Mouse (Mus musculus) kidney, embryonic 15.5 days (tissue): ENCODE measurements around the gene St6gal1. TPM values are rescaled to one million over a fixed set of nuclear protein-coding genes. Genes with fewer than 3 reads are reported as not detected.
A peak's percentile ranks its signal among the peaks of the same experiment; 100 is the strongest.

Experiments used
- ATAC-seq: fragments of 200-750 bp; cut with Nextera tagmentation; replicated peaks from 2 replicates; pipeline ENCODE4 v1.8.0; 2017; ENCODE audit warnings: moderate TSS enrichment; ENCODE audit not compliant: low FRiP score
- H3K27ac ChIP-seq: fragments of 300-500 bp; sonication (generic); 2 replicates; pipeline ENCODE4 v1.5.1; 2015; ENCODE audit warnings: mild to moderate bottlenecking, inconsistent platforms
- H3K27me3 ChIP-seq: fragments of 300-500 bp; sonication (generic); 2 replicates; pipeline ENCODE4 v1.6.1; 2015; ENCODE audit warnings: inconsistent platforms
- H3K36me3 ChIP-seq: fragments of 300-500 bp; sonication (generic); 2 replicates; pipeline ENCODE4 v1.6.1; 2015; ENCODE audit warnings: inconsistent platforms
- H3K4me1 ChIP-seq: fragments of 300-500 bp; sonication (generic); 2 replicates; pipeline ENCODE4 v1.6.1; 2015; ENCODE audit warnings: inconsistent platforms
- H3K4me2 ChIP-seq: fragments of 300-500 bp; sonication (generic); 2 replicates; pipeline ENCODE4 v1.6.1; 2015; ENCODE audit warnings: moderate library complexity, mild to moderate bottlenecking, inconsistent platforms
- H3K4me3 ChIP-seq: fragments of 300-500 bp; sonication (generic); replicated peaks from 2 replicates; pipeline ENCODE4 v1.5.1; 2015; ENCODE audit warnings: mild to moderate bottlenecking, inconsistent platforms
- H3K9ac ChIP-seq: fragments of 300-500 bp; sonication (generic); 2 replicates; pipeline ENCODE4 v1.6.1; 2015; ENCODE audit warnings: mild to moderate bottlenecking, inconsistent platforms
- H3K9me3 ChIP-seq: fragments of 300-500 bp; sonication (generic); replicated peaks from 2 replicates; pipeline ENCODE4 v1.6.1; 2016; ENCODE audit warnings: inconsistent platforms
- WGBS: fragments of 180-500 bp; shearing (Covaris S2); methylation state at CpG from one replicate; pipeline ENCODE4 v1.1.7; 2015; ENCODE audit warnings: mixed read lengths; 5-methylcytosine and 5-hydroxymethylcytosine counted together
- polyA plus RNA-seq: library from polyadenylated mRNA; unstranded; fragments of >200 nt; fragmentation: Nextera tagmentation; extraction: Ambion mirVana; gene quantifications from 2 replicates; pipeline ENCODE4 v1.2.1, GENCODE M21; 2015

St6gal1 gene
- polyA plus RNA-seq, 1 experiment from 2014 or later, result 22.6 TPM

DNA sequence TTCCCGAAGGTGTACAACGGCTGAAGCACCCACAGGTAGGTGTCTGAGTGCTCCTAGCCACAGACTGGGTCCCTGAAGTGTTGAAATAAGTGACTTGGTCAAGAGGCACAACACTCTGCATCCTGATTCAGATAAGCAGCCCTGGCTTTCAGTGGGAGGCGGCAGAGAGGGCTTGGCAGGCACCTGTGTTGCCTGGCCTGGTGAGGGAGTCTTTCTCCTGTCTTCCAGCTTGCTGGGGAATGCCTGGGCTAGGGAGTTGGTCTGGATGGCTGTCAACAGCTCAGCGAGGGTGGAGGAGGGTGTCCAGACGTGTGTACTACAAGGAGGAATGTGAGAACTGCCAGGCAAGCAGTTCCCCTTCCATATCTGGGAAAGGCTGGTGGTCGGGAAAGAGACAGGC is 15.0 kb downstream of the St6gal1 start:
- Histone ChIP-seq H3K9me3 (no peaks in the 10 kb centered on the region), H3K4me3 (no peak overlapping the region), H3K36me3 (no peaks in the 10 kb centered on the region), H3K27ac (peak overlapping the region; percentile 82; the same call in 1 of the 2 replicates), H3K9ac (no peak overlapping the region), H3K27me3 (no peaks in the 10 kb centered on the region), H3K4me1 (peaks cover 48% of the 10 kb centered on the region), H3K4me2 (no peak overlapping the region)
- WGBS, result 61% methylated on average over 6 of the region's 6 CpGs
- no peak; the same call in 1 of the 2 replicates for ATAC-seq

DNA sequence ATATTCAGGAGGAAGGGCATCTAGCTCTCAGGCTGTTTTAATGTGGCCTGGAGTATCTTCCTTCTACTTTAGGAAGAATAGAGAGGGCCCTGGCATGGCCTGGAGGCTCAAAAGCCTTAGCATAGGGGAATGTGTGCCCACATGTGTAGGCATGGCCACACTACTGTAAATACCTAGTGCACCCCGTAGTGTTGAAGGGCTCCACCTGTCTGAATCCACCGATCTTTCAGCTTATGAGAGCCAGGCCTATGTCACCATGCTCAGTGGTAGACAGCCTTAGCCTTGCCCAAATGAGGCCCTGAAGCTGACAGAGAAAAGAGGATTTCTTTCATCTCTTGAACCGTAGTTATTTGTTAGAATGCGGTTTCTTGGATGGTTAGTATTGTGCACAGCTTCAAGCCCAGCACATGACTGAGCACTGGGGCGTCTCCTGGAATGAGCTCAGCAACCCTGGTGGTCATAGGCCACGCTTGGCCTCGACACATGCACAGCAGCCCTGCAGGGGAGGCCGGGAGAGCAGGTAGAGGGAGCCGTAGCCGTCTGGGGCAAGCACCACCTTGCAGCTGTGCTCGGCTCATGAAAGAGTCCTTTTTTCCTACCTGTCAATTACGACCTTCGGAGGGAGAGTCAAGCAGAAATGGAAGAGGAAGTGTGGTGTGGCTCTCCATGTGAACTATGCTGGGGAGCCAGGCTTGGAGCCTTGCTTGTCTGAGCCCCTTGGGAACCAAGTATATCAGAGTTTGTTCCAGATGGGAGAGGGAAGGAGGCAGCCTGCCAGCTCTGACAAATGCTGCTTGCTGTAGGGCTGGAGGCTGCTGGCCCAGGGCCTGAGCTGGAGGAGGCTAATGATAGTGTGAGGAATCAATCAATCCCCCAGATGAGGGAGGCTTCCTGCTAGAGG is 15.8 kb downstream of the St6gal1 start:
- ATAC-seq, result peak; percentile 81
- Histone ChIP-seq H3K9ac (no peak overlapping the region), H3K4me1 (peaks cover 48% of the 10 kb centered on the region), H3K4me2 (peak overlapping the region; percentile 26), H3K9me3 (no peaks in the 10 kb centered on the region), H3K36me3 (no peaks in the 10 kb centered on the region), H3K27ac (peak overlapping the region; percentile 82), H3K27me3 (no peaks in the 10 kb centered on the region), H3K4me3 (no peak overlapping the region)
- 36% methylated on average over 13 of the region's 13 CpGs for WGBS

DNA sequence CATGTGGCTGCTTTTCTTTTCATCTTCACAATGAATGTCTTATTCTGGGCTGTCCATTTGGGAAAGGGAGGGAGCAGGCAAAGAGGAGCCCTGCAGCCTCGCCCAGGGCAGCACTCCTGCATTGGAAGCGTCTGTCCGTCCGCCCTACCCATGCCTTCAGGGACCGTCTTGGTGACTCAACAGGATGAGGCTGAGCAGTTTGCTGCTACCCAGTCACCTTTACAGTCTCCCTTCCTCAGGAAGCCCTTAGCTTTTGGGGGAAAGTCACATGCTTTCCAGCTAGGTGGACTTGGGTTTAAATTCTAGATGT is 16.4 kb downstream of the St6gal1 start:
- WGBS, result 35% methylated on average over 5 of the region's 5 CpGs

DNA sequence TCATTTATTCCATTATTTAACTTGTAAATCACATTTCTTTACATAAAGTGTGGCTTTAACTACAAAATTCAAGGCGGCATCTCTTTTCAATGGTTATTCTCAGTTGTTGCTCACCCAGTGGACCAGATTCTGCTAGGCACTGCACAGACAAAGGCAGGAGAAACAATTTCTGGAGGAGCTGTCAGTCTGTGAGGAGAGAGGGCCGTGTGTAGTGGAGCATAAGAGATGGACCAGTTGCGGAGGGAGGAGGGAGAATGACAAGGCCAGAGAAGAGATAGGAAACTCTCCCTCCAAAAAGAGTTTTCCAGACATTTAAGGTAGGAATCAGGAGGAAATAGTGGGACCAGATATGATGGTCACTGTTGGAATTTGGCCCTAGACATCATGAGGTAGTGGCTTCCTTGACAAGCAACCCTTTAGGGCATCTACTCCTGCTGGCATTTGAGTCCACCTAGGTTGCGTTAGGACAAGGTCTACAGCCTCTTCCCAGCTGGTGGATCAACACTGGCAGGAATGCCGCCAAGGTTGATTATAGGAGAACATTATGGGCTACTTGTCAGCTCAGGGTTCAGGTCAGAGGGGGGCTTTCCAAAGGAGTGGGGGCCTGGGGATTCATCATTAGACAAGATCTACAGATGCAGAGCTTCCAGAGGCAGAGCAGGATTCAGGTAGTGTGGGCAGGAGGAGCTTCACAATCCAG is 19.3 kb downstream of the St6gal1 start:
- no peak overlapping the region for H3K4me2 ChIP-seq
- H3K27ac ChIP-seq, result no peak overlapping the region
- H3K4me3 ChIP-seq, result no peak overlapping the region
- H3K9me3 ChIP-seq, result no peaks in the 10 kb centered on the region
- no peak for ATAC-seq
- no peak overlapping the region for H3K9ac ChIP-seq
- 64% methylated on average over 5 of the region's 5 CpGs for whole genome bisulfite sequencing
- H3K27me3 ChIP-seq, result no peaks in the 10 kb centered on the region
- H3K36me3 ChIP-seq, result 0 out of 2 replicates have a peak, but pooled peaks cover 5% of the 10 kb centered on the region
- peaks cover 31% of the 10 kb centered on the region for H3K4me1 ChIP-seq

More for the DNA sequence above, 16.4 kb downstream of the St6gal1 start:
- H3K4me2 ChIP-seq, result peak overlapping the region; percentile 4; the same call in 1 of the 2 replicates
- H3K9ac ChIP-seq, result no peak overlapping the region
- no peaks in the 10 kb centered on the region for H3K9me3 ChIP-seq
- H3K4me1 ChIP-seq, result peaks cover 48% of the 10 kb centered on the region
- peak overlapping the region; percentile 82 for H3K27ac ChIP-seq
- no peak for ATAC-seq
- no peaks in the 10 kb centered on the region for H3K27me3 ChIP-seq
- no peak overlapping the region for H3K4me3 ChIP-seq
- H3K36me3 ChIP-seq, result no peaks in the 10 kb centered on the region

DNA sequence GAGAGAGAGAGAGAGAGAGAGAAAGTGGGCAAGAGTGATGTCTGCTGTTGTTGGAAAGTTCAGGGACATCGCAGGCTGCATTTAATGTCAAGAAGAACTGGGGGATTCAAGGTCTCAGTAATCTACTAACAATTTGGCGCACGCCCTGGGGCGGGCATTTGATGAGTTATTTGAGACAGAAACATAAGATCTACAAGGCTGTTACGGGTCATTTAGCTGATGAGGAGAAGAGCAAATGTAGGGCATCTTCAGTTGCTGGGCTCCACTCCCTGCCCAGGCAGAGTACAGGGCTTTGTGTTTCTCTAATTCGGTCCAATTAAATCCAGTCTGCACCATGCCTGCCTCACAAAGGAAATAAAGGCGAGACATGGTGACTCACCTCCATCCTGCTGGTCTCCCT is 19.9 kb downstream of the St6gal1 start:
- H3K27me3 ChIP-seq, result no peaks in the 10 kb centered on the region
- ATAC-seq, result no peak
- H3K4me2 ChIP-seq, result no peak overlapping the region
- no peak overlapping the region for H3K9ac ChIP-seq
- H3K36me3 ChIP-seq, result 0 out of 2 replicates have a peak, but pooled peaks cover 5% of the 10 kb centered on the region
- WGBS, result 63% methylated on average over 7 of the region's 7 CpGs
- H3K4me3 ChIP-seq, result no peak overlapping the region
- H3K27ac ChIP-seq, result no peak overlapping the region
- no peaks in the 10 kb centered on the region for H3K9me3 ChIP-seq
- peaks cover 30% of the 10 kb centered on the region for H3K4me1 ChIP-seq

DNA sequence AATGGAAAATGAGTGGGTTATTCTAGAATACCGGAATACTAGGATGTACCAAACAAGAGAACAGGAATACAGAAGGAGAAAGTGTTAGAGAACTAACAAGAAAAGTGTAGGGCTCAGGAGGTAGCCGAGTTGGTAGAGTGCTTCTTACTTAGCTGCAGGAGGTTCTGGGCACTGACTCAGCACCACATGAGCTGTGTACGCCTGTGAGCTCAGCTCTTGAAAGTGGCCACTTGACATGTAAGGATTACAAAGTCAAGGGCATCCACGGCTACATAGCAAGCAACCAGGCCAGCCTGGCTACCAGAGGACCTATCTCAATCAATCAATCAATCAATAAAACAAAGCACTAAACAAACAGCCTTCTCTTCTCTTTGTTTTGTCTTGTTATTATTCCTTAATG is 24.7 kb downstream of the St6gal1 start:
- no peak for ATAC-seq
- Histone ChIP-seq H3K4me2 (no peak overlapping the region), H3K27ac (no peak overlapping the region), H3K9me3 (no peaks in the 10 kb centered on the region), H3K27me3 (no peaks in the 10 kb centered on the region), H3K4me1 (peaks cover 36% of the 10 kb centered on the region), H3K36me3 (0 out of 2 replicates have a peak, but pooled peaks cover 5% of the 10 kb centered on the region), H3K9ac (no peak overlapping the region), H3K4me3 (no peak overlapping the region)
- 80% methylated on average over 4 of the region's 4 CpGs for WGBS

DNA sequence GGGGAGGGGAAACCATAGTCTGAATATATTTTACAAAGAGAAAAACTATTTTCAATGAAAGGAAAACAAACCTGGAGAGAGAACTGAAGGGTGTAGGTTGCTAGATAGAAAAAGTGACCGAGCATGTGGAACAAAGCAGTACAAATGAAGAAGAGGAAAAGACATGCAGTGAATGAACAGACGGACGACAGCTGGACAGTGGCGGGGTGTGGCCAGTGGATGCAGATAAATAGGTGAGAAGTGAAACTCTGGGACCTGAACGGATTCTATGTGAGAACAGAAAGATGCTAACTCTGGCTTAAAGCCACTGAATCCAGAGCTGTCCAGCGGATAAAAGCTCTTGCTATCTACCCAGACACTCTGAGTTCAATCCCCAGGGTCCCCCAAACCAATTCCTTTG is 25.2 kb downstream of the St6gal1 start:
- no peak overlapping the region for H3K9ac ChIP-seq
- H3K27me3 ChIP-seq, result no peaks in the 10 kb centered on the region
- no peak for ATAC-seq
- no peaks in the 10 kb centered on the region for H3K9me3 ChIP-seq
- H3K36me3 ChIP-seq, result 0 out of 2 replicates have a peak, but pooled peaks cover 5% of the 10 kb centered on the region
- no peak overlapping the region for H3K4me3 ChIP-seq
- peaks cover 33% of the 10 kb centered on the region for H3K4me1 ChIP-seq
- no peak overlapping the region for H3K4me2 ChIP-seq
- WGBS, result 63% methylated on average over 5 of the region's 6 CpGs
- no peak overlapping the region for H3K27ac ChIP-seq

DNA sequence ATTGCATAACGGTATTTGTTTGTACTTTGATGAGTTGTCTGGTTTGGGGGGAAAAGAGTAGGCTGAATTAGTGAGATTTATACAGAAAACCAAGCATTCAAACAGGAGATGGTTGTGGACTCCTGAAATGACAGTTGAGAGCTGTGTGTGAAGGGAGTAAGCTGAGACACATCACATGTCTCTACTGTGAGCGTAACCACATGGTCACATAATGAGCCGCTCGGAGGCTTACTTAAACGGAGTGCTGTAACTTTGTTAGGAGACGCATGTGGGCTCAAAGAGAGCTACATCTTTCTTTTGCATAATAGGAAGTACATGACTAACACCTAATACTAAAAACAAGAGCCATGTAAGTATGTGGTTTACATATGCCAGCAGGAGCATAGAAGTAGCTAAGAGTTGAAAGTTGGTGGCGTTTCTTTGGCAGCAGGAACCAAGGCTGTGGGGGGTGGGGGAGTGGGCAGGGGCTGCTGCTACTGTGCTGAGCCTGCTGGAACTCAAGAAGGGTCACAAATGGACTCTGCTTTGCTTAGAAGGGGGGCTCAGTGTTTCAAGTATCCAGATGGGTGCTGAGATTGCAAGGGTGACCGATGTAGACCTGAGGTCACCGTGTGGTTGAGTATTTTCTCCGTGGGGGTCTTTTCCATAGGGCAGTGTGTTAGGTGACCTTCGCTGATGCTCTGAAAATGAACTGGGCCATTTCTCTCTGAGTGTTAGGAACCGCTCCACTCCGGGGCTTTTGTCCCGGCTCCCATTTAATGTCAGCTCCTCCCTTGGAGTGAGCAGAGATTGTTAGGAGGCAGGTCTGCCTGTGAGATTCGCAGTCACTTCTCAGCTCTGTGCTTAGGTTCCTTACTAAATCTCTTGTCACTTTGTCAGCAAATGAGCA is 26.3 kb downstream of the St6gal1 start:
- no peak overlapping the region for H3K4me3 ChIP-seq
- peak overlapping the region; percentile 27; the same call in 1 of the 2 replicates for H3K4me2 ChIP-seq
- H3K4me1 ChIP-seq, result peaks cover 33% of the 10 kb centered on the region
- 0 out of 2 replicates have a peak, but pooled peaks cover 5% of the 10 kb centered on the region for H3K36me3 ChIP-seq
- H3K27ac ChIP-seq, result peak overlapping the region; percentile 37
- ATAC-seq, result peak; percentile 82; the same call in 1 of the 2 replicates
- no peaks in the 10 kb centered on the region for H3K27me3 ChIP-seq
- 29% methylated on average over 15 of the region's 15 CpGs for WGBS
- H3K9ac ChIP-seq, result no peak overlapping the region
- H3K9me3 ChIP-seq, result no peaks in the 10 kb centered on the region

DNA sequence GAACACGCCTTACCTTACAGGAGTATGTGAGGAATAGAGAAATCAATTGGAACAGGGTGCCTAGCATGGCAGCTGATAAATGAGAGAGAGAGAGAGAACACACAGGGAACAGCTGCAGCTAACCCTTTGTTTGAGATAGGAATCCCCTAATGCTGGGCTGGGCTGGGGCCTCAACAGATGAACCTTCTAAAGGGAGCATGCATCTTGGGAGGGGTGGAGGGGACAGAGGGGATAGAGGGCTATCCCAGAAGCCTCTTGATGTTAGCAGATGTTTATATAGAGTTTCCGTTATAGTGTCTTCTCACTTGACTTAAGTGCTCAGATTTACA is 26.9 kb downstream of the St6gal1 start:
- H3K27me3 ChIP-seq, result no peaks in the 10 kb centered on the region
- H3K9me3 ChIP-seq, result no peaks in the 10 kb centered on the region
- 0 out of 2 replicates have a peak, but pooled peaks cover 5% of the 10 kb centered on the region for H3K36me3 ChIP-seq
- H3K4me3 ChIP-seq, result no peak overlapping the region
- no peak overlapping the region for H3K4me2 ChIP-seq
- peaks cover 34% of the 10 kb centered on the region for H3K4me1 ChIP-seq
- 77% methylated on average over 2 of the region's 2 CpGs for WGBS
- no peak overlapping the region for H3K9ac ChIP-seq
- no peak overlapping the region for H3K27ac ChIP-seq
- no peak for ATAC-seq

DNA sequence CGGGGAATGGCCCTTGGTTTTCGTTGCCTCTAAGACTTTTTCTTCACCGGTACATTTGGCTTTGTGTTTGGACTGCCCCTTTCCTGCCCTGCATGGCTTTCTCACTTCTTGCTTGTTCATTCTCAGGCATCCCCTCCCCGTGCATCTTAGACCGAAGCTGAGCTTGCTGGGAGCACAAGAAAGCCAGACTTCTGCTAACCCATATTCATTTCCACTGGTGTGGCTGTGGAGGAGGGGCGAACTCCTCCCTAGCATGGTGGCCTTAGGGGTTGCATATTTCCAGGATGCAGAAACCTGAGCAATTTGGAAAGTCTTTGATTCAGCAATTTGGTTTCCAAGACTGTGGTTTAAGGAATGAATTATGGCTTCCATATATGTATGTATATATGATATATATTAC is 29.1 kb downstream of the St6gal1 start:
- no peaks in the 10 kb centered on the region for H3K36me3 ChIP-seq
- H3K27ac ChIP-seq, result no peak overlapping the region
- H3K4me3 ChIP-seq, result no peak overlapping the region
- H3K9ac ChIP-seq, result no peak overlapping the region
- no peak for ATAC-seq
- H3K9me3 ChIP-seq, result no peaks in the 10 kb centered on the region
- no peaks in the 10 kb centered on the region for H3K27me3 ChIP-seq
- peaks cover 52% of the 10 kb centered on the region for H3K4me1 ChIP-seq
- WGBS, result 56% methylated on average over 6 of the region's 6 CpGs
- H3K4me2 ChIP-seq, result no peak overlapping the region

DNA sequence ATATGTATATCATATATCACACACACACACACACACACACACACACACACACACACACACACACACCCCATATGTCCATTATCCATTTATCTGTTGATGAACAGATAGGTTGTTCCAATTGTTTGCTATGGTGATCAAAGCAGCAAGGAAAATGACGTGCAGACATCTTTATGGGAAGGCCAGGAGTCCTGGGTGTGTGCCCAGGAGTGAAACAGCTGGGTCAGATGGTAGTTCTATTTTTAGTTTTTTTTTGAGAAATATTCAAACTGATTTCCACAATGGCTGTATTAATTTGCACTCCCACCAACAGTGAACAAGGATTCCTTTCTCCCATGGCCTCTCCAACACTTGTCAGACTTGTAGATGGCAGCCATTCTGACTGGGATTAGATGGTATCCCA is 29.5 kb downstream of the St6gal1 start:
- Histone ChIP-seq H3K4me2 (no peak overlapping the region), H3K4me3 (no peak overlapping the region), H3K9ac (no peak overlapping the region), H3K36me3 (no peaks in the 10 kb centered on the region), H3K27ac (no peak overlapping the region), H3K9me3 (no peaks in the 10 kb centered on the region), H3K4me1 (peaks cover 57% of the 10 kb centered on the region), H3K27me3 (no peaks in the 10 kb centered on the region)
- ATAC-seq, result no peak
- 58% methylated on average over 1 of the region's 1 CpGs for WGBS
